ENCODE assay signal across 9 mouse cellular contexts in genomic region chr11:76893570-76893969, GRCm38 (mm10). TPM values are rescaled to one million over a fixed set of nuclear protein-coding genes. Genes with fewer than 3 reads are reported as not detected.
DNase-seq lines count a peak whose midpoint lies in the region; ATAC-seq lines count a peak whose summit lies in the region.
"Had no signal": no experiment of that assay in that cellular context is flagged by ENCODE, and none has a peak within 500 bp of the region (broad histone marks: within the 10 kb centered on the region; RNA-seq: fewer than 3 reads in every experiment).

No protein-coding gene starts in this region.

- no peaks in the 10 kb centered on the region for H3K36me3 ChIP-seq in liver, embryonic 11.5 days (ENCODE audit: control insufficient read depth, insufficient read depth, low read length)
- H3K36me3 ChIP-seq: midbrain, embryonic 12.5 days had no signal

- H3K4me3 ChIP-seq in liver, embryonic 11.5 days (ENCODE audit: low read depth, low read length), result no peak overlapping the region
- H3K4me3 ChIP-seq: midbrain, embryonic 12.5 days had no signal

- 0 out of 2 replicates have a peak, but pooled peaks have one; percentile 12 for ATAC-seq in liver, embryonic 11.5 days (replicated peaks; ENCODE audit: low FRiP score)

- WGBS in liver, embryonic 11.5 days, result 19% methylated on average over 4 of the region's 4 CpGs

- no peak overlapping the region for H3K4me2 ChIP-seq in liver, embryonic 11.5 days
- H3K4me2 ChIP-seq: midbrain, embryonic 12.5 days had no signal

- intact Hi-C loops in left cerebral cortex, postnatal 14 days (cut with DNase I), result loop anchor here (5.0 to 10.0 kb wide), 3 partner anchors 81 to 219 kb away; partner anchors contain the start of genes Bhlha9 and Trarg1
- intact Hi-C loops in left cerebral cortex, postnatal 4 days (cut with DNase I), result no loop called here

- peaks cover 18% of the 10 kb centered on the region for H3K4me1 ChIP-seq in liver, embryonic 11.5 days (replicated peaks; ENCODE audit: control insufficient read depth, insufficient read depth, low read length)

- H3K27me3 ChIP-seq in liver, embryonic 11.5 days (replicated peaks; ENCODE audit: control insufficient read depth, insufficient read depth, low read length), result no peaks in the 10 kb centered on the region
- H3K27me3 ChIP-seq: midbrain, embryonic 12.5 days had no signal

- DNase-seq in 416B (ENCODE audit: low read depth), result peak; percentile 66
- peak; percentile 64 for DNase-seq in embryo, embryonic 10.5 days (ENCODE audit: low spot score)
- DNase-seq in heart, postnatal 4 days, result peak; percentile 63
- no peak for DNase-seq in liver, embryonic 11.5 days (ENCODE audit: low spot score)
- DNase-seq in left cerebral cortex, postnatal 14 days (ENCODE audit: low spot score in 2 of 2), result no peak
- no peak for DNase-seq in cerebellum, adult 8-10 months
- no peak for DNase-seq in left cerebral cortex, adult 8-10 months (ENCODE audit: low spot score in 2 of 2)
- no peak for DNase-seq in left cerebral cortex, postnatal 4 days

- no peak overlapping the region for H3K9ac ChIP-seq in liver, embryonic 11.5 days (ENCODE audit: low read depth, low read length)
- H3K9ac ChIP-seq: midbrain, embryonic 12.5 days had no signal

- no peaks in the 10 kb centered on the region for H3K9me3 ChIP-seq in liver, embryonic 11.5 days (ENCODE audit: control insufficient read depth, low read length)
- H3K9me3 ChIP-seq: midbrain, embryonic 12.5 days had no signal

- H3K27ac ChIP-seq in liver, embryonic 11.5 days (ENCODE audit: low read depth, low read length), result no peak overlapping the region
- H3K27ac ChIP-seq: midbrain, embryonic 12.5 days had no signal

RNA-seq across cellular contexts. Expression of gene Tmigd1, which starts 8.4 kb away (rescaled TPM):
- under 1 TPM in 1 of 2 experiments, not detected in 1; 0.59 TPM for total RNA-seq in heart, postnatal 4 days (2021)
- not detected in 2 replicates for polyA plus RNA-seq in liver, embryonic 11.5 days (2014; fragmentation: Nextera tagmentation; extraction: Ambion mirVana)
- not detected for total RNA-seq in left cerebral cortex, postnatal 14 days (2021)
- not detected for total RNA-seq in left cerebral cortex, adult 8-10 months (2022)
- not detected for total RNA-seq in left cerebral cortex, postnatal 4 days (2021)
- polyA plus RNA-seq: midbrain, embryonic 12.5 days had no signal

RNA-seq across cellular contexts. Expression of gene Blmh, which starts 31.0 kb away (rescaled TPM):
- 10 to 100 TPM; 66.1 to 74.4 TPM for total RNA-seq in heart, postnatal 4 days (2021)
- polyA plus RNA-seq in liver, embryonic 11.5 days (2014; fragmentation: Nextera tagmentation; extraction: Ambion mirVana), result 107 and 116 TPM in 2 replicates
- total RNA-seq in left cerebral cortex, postnatal 14 days (2021), result 10 to 100 TPM; 71.9 to 79.7 TPM
- 10 to 100 TPM; 65.4 to 69.3 (median 68.7) TPM for total RNA-seq in left cerebral cortex, adult 8-10 months (2022)
- 10 to 100 TPM; 80.8 to 89.7 TPM for total RNA-seq in left cerebral cortex, postnatal 4 days (2021)

RNA-seq across cellular contexts. Expression of gene Cpd, which starts 46.8 kb away (rescaled TPM):
- 10 to 100 TPM; 66.0 to 66.4 TPM for total RNA-seq in heart, postnatal 4 days (2021)
- 14.4 and 14.5 TPM in 2 replicates for polyA plus RNA-seq in liver, embryonic 11.5 days (2014; fragmentation: Nextera tagmentation; extraction: Ambion mirVana)
- total RNA-seq in left cerebral cortex, postnatal 14 days (2021), result 10 to 100 TPM; 63.4 to 64.6 TPM
- total RNA-seq in left cerebral cortex, adult 8-10 months (2022), result 10 to 100 TPM; 53.6 to 58.6 (median 54.1) TPM
- 10 to 100 TPM; 56.8 to 56.9 TPM for total RNA-seq in left cerebral cortex, postnatal 4 days (2021)

Comparison
In these comparisons a context has a peak if more than half of its experiments do, and no peak if none do; other contexts are left out.
1. DNase-seq: peak in 416B (single experiment), embryo, embryonic 10.5 days (single experiment) and heart, postnatal 4 days (single experiment); none in liver, embryonic 11.5 days (single experiment), left cerebral cortex, postnatal 14 days (0 of 2), cerebellum, adult 8-10 months (single experiment), left cerebral cortex, adult 8-10 months (0 of 2) and left cerebral cortex, postnatal 4 days (single experiment).